Mouse (Mus musculus): ENCODE measurements around the gene Guk1.

DNA sequence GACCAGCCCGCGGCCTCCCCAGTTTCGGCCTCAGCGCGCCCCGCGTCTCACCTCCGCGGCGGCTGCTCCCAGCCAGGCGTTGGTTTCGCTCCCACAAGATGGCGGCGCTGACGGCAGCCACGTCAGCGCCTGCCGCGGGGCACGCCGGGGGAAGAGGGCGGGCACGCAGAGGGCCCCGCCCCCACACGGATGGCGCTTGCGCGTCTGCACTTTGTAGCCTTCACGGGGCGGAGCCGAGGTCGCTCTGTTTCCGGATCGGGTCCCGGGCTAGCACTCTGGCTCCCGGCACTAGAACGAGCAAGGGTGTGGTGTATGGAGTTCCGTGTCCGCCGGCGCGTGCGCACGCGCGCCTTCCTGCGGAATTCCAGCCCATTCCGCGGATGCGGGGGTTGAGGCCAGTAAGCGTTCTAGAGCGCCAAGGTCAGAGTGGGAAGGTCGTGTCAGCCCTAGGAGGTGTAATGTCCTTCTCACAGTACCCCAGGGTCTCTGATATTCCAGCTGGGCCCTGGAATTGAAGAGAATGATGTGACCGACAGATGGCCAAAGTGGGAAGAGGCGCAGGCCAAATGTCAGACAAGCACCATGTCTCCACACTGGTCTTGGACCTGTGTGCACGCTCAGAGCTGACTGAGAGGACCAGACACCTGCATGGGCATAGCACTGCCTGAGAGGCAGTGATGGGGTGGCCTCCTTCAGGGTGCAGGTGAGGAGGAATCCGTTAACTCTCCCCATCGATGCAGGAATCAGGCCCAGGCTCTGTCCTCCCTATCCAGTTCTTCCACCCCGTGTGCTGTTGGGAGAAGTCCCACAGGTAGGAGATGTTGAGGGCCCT, 36.3 kb upstream of the Guk1 start, which contains the start of gene Arf1:
- no peak for TF ChIP-seq CTCF (IDR thresholded peaks at IDR 0.05)
- TF ChIP-seq POLR2A (IDR thresholded peaks at IDR 0.05; ENCODE audit: insufficient read depth, low read depth, low read length) = peak; percentile 76
- peak; percentile 71; the same call in 1 of the 2 replicates for TF ChIP-seq EP300 (IDR thresholded peaks at IDR 0.05; ENCODE audit: insufficient read depth, low read depth, low read length)

Measured in heart, adult 2 months (tissue).